Mouse (Mus musculus) spleen, postnatal 14 days (tissue): ENCODE measurements around the gene Snx21.

ENCODE experiments used
- DNase-seq, 2 experiments: peaks; one replicate each; pipeline ENCODE4 v3.0.0; 2021 to 2022; ENCODE audit warnings: low spot score in 2 of 2

The Snx21 gene

GRCm38 (mm10) chr2:164785481-164786387, at the start of gene Snx21:
Gene Snx21, plus strand, starts transcription at chr2:164785823.
- peak; percentile 43 to 45 for DNase-seq

DNA sequence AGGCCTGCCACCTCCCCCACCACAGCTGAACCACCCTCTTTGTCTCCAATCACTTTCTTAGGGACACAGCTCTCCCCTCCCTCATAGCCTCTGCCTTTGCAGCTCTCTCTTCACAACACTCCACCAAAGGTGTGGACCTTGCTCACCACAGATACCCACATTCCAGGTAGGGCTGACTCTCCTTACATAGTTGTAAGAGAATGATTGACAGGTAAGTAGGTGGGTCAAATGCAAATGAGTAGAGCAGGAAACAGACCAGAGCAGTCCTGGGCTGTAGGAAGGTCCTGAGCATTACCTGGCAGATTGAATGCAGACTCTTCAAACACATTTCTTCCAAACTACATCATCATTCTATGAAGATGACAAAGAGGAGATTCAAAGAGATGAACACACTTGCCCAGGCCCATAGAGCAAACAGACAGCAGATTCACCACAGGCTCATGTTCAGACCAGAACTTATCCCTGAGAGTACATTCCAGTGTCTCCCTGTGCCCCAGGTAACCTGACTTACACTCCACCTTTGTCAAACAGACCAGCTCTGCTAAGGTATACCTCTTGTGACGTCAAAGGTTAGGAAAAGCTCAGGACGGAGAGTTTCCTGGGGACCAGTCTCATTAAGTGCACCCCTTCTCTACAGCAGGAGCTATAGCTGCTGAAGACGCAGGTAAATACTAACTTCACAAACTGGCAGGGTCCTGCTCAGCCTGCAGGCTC, 48.1 kb upstream of the Snx21 start:
- no peak for DNase-seq

- no peak for DNase-seq
Measured at GRCm38 (mm10) chr2:164739876-164740275, 45.7 kb upstream of the Snx21 start.

DNA sequence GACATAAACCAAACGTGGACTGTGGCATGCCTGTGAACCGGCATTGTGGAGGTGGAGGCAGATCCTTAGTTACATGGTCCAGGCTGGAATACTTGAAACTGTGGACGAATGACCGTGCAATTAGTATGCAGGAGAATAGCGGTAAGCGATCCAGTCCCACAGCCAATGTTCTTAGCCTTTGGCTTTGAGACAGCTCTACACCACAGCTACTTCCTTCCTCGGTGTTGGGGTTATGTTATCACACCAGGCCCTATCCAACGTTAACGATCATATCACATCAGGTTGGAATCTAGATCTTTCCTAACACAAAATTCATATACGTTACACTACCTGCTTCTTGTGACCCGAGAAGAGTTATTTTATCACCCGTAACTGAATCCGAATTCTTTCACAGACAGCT, 40.6 kb upstream of the Snx21 start:
- no peak for DNase-seq

- peak; percentile 88 to 93 for DNase-seq
Measured at GRCm38 (mm10) chr2:164745843-164746479, 39.7 kb upstream of the Snx21 start, which contains the start of the genes Wfdc3 and Dnttip1. Gene Wfdc3, minus strand, starts transcription at chr2:164745931. Gene Dnttip1, plus strand, starts transcription at chr2:164745983.

DNA sequence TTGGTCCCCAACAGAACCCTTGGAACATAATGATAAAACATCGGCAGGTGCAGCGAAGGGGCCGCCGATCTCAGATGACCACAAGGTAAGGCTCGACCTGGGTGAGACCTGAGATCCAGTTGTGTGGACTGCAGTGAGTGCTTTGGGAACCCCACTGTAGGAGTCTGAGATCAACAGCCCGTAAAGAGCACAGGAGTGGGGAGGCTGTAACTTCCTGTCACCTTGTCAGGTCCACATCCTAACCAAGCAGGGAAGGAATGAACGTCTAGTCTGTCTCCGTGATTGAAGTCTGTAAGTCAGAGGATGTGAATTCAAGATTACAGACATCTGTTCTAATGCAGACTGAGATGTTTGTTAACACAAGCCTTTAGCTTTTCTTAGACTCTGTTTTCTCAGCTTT, 38.9 kb upstream of the Snx21 start:
- DNase-seq: no peak

DNA sequence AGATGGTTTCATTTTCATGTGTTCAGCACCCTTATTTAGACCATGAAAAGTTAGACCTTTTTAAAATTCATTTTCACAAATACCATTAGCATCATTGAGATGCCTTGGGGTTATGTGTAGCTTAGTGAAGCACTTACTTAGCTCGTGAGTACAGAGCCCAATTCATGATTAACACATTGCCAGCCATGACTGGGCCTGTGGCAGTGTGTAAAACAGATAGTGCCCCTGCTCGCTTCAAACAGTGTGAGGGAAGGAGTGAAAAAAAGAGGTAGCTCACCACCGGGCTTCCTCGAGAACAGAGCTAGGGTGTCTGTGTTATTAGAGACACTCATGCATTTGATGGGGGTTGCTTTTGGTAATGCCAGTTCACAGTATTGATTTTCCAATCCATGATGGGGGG, 37.4 kb upstream of the Snx21 start:
- no peak for DNase-seq

DNA sequence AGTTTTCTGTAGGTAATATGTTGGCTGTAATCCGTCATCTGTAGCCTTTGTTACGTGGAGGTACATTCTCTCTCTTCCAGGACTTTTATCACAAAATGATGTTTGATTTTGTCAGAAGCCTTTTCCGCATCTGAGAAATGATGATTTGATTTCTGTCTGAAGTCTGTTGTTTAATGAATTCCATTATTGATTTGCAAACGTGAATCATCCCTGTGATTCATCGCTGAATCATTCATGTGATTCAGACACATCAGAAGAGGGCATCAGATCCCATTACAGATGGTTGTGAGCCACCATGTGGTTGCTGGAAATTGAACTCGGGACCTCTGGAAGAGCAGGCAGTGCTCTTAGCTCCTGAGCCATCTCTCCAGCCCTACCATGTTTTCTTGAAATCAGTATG, 36.6 kb upstream of the Snx21 start:
- DNase-seq: no peak

DNA sequence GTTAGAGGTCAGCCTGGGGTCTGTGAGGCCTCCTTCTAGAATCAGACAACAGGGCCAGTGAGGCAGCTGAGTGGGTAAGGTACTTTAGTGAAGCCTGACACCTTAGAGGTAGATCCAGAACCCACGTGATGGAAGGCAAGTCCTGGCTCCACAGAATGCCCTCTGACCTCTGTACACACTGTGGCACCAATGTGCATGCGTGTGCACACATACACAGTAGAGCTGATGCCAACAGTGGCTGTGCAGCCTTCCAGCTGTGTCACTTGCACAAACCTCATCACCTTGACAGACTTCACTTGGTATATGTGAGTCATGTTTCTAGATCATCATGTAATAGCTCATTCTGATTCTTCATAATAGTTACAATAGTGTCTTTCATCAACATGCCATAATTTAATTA, 33.2 kb upstream of the Snx21 start:
- no peak for DNase-seq

DNA sequence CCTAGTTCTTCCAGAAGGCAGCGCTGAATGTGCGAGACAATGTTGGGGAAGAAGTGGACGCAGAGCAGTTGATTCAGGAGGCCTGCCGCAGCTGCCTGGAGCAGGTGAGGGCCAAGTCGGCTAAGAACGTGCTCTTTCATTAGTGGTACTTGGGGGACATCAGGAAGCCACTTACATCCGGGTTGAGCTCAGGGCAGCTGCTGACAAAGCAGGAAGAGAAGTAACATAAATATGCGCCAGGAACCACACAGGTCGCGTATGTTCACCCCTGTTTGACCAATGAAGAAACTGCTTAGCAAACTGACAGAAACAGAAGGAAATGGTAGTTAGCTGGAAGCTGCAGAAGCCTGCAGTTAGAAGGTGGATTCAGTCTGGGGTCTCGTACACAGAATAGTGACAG, 31.5 kb upstream of the Snx21 start:
- no peak for DNase-seq

DNA sequence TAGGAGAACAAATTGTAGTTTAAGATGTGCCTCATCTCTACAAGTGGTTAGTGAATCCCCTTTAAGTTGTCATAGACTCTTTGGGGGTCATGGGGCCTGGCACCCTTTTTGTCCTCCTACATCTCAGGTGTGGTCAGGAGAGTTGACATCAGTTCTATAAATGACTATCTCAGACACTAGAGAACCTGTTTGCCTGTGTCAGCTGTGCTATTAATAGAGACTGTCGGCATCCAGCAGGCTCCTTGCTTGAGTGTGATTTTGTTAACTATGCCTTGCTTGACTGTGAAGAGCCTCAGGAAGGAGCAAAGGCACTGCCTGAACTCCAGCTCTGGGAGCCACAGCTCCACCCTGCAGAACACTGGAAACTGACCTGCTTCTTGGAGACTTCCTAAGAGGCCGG, 30.8 kb upstream of the Snx21 start:
- DNase-seq: no peak

- no peak for DNase-seq
Measured at GRCm38 (mm10) chr2:164757841-164758240, 27.8 kb upstream of the Snx21 start.

GRCm38 (mm10) chr2:164758692-164759091, 26.9 kb upstream of the Snx21 start:
- no peak for DNase-seq

GRCm38 (mm10) chr2:164760059-164760833, 25.4 kb upstream of the Snx21 start:
- DNase-seq: no peak

GRCm38 (mm10) chr2:164761502-164761901, 24.1 kb upstream of the Snx21 start:
- peak; percentile 37 to 38 for DNase-seq

DNA sequence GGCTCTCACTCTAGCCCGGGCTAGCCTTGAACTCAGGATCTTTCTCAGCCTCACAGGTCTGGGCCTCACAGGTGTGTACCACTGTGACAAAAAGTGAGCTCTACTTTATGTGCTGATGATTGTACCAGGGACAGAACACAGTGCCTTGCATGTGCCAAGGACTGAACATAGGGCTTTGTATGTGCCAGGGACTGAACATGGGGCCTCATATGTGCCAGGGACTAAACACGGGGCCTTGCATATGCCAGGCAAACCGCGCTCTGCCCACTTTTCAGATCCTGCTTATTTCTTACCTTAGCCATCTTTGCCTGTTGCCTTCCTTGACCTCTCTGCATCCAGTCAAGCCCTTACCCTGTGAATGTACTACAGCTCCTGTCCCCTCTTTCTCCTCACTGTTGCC, 23.7 kb upstream of the Snx21 start:
- DNase-seq: no peak

GRCm38 (mm10) chr2:164762593-164762992, 23.0 kb upstream of the Snx21 start:
- DNase-seq: no peak

DNA sequence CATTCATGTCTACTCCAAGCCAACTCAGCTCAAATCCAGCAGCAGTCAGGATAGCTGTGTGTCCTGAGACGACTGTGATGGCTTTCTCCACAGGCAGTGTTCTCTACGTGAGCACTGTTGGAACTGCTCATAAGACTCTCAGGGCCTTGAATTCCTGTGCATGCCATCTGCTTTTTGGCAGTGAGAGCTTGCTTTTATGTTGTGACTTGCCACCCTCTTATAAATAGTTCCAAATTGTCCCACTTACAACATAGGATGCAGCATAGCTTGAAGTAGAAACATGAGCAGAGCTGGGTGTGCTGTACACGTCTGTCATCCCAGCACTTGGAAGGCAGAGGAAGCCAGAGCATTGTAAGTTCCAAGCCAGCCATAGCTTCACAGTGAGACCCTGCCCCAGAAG, 19.8 kb upstream of the Snx21 start:
- DNase-seq: no peak

DNA sequence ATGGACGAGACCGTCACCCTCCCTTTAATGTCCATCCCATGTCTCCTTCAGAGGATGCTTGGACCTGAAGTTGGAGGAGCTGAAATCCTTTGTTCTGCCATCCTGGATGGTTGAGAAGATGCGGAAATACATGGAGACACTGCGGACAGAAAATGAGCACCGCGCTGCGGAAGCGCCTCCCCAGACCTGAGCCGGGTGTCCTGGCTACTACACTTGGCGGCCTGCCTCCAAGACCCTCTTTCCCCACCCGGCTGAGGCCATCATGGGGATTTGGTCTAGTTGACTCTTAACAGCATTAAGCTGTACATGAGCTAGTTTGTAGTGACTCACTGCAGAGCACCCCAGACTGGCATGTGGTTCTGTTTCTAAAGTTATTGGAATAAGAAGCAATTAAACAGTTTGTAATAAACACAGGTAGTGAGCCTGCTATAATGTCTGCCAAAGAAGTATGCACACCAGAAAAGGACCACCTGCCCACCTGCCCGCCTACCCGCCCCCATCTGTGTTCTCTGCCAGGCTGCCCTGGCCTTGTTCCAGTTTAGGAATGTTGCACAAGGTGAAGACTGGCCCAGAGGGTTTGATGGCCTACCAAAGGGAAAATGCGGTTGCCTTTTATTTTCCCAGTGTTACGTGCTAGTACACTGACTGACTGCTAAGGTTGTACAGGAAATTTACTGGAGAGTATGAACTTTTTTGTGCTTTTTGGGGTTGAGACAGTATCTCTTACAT, 17.6 kb upstream of the Snx21 start:
- no peak for DNase-seq

GRCm38 (mm10) chr2:164769258-164770037, 16.2 kb upstream of the Snx21 start, which contains the start of gene Ube2c:
Gene Ube2c, plus strand, starts transcription at chr2:164769898.
- DNase-seq: peak; percentile 96
